Mouse (Mus musculus) cortical plate, adult 2 months (tissue): ENCODE results near the gene Rora. TPM values are rescaled to one million over a fixed set of nuclear protein-coding genes. Genes with fewer than 3 reads are reported as not detected.

Experiments
- H3K27ac ChIP-seq: fragments of 200-500 bp; 2 replicates; pipeline ENCODE4 v1.5.1; 2012; ENCODE audit warnings: low read length, control low read depth, inconsistent platforms; ENCODE audit not compliant: insufficient read depth
- H3K4me1 ChIP-seq: fragments of 200-500 bp; 2 replicates; pipeline ENCODE4 v1.6.1; 2011; ENCODE audit warnings: low read length; ENCODE audit not compliant: control insufficient read depth, insufficient read depth
- H3K4me3 ChIP-seq: fragments of 200-500 bp; 2 replicates; pipeline ENCODE4 v1.5.1; 2011; ENCODE audit warnings: mild to moderate bottlenecking, low read length, control low read depth; ENCODE audit not compliant: insufficient read depth
- CTCF ChIP-seq: fragments of 200-500 bp; IDR thresholded peaks from 2 replicates; pipeline ENCODE4 v1.5.1; 2011; ENCODE audit warnings: mild to moderate bottlenecking, control low read depth, low read length; ENCODE audit not compliant: insufficient read depth; ENCODE audit errors: extremely low read depth
- POLR2A ChIP-seq: fragments of 200-500 bp; IDR thresholded peaks from 2 replicates; pipeline ENCODE4 v1.6.1; 2011; ENCODE audit warnings: mild to moderate bottlenecking, low read length, control low read depth; ENCODE audit not compliant: insufficient read depth; ENCODE audit errors: extremely low read depth
- polyA plus RNA-seq: library from polyadenylated mRNA; depleted of rRNA; stranded (reverse); fragments of >200 nt; gene quantifications from 2 replicates; pipeline ENCODE4 v1.2.3, GENCODE M21; 2012; rRNA removed

The Rora gene
- polyA plus RNA-seq = 22.1 and 23.6 TPM in 2 replicates

- H3K4me3 ChIP-seq = peak within 1 kb of the TSS; percentile 51
- H3K4me1 ChIP-seq = no peaks in the 10 kb centered on the region
- TF ChIP-seq POLR2A = peak; percentile 65; the same call in 1 of the 2 replicates
- no peak for TF ChIP-seq CTCF
- peak within 1 kb of the TSS; percentile 89 for H3K27ac ChIP-seq
Observed at GRCm38 (mm10) chr9:68653211-68654038, at the start of gene Rora. Rora (plus strand) TSS chr9:68653786.

- TF ChIP-seq CTCF (no peak), POLR2A (no peak)
- Histone ChIP-seq H3K4me3 (no peak overlapping the region), H3K27ac (no peak overlapping the region), H3K4me1 (no peaks in the 10 kb centered on the region)
Observed at GRCm38 (mm10) chr9:68614006-68614405, 39.6 kb upstream of the Rora start.

GRCm38 (mm10) chr9:68617116-68617515 lies 36.5 kb upstream of the Rora start:
- no peaks in the 10 kb centered on the region for H3K4me1 ChIP-seq
- TF ChIP-seq POLR2A (no peak), CTCF (no peak)
- H3K4me3 ChIP-seq = no peak overlapping the region
- no peak overlapping the region for H3K27ac ChIP-seq

- no peak for TF ChIP-seq CTCF
- TF ChIP-seq POLR2A = no peak
- no peak overlapping the region for H3K27ac ChIP-seq
- no peak overlapping the region for H3K4me3 ChIP-seq
- no peaks in the 10 kb centered on the region for H3K4me1 ChIP-seq
Observed at GRCm38 (mm10) chr9:68620036-68620435, 33.5 kb upstream of the Rora start.

GRCm38 (mm10) chr9:68620441-68620840 lies 33.1 kb upstream of the Rora start:
- H3K27ac ChIP-seq = no peak overlapping the region
- H3K4me1 ChIP-seq = no peaks in the 10 kb centered on the region
- H3K4me3 ChIP-seq = no peak overlapping the region
- TF ChIP-seq CTCF (no peak), POLR2A (no peak)

- Histone ChIP-seq H3K27ac (no peak overlapping the region), H3K4me1 (no peaks in the 10 kb centered on the region), H3K4me3 (no peak overlapping the region)
- no peak for TF ChIP-seq POLR2A
- no peak for TF ChIP-seq CTCF
Observed at GRCm38 (mm10) chr9:68624981-68625380, 28.6 kb upstream of the Rora start.

GRCm38 (mm10) chr9:68637301-68637700 lies 16.3 kb upstream of the Rora start:
- no peak overlapping the region for H3K4me3 ChIP-seq
- no peaks in the 10 kb centered on the region for H3K4me1 ChIP-seq
- TF ChIP-seq POLR2A (no peak), CTCF (no peak)
- no peak overlapping the region for H3K27ac ChIP-seq

- H3K27ac ChIP-seq = no peak overlapping the region
- no peak for TF ChIP-seq CTCF
- no peak for TF ChIP-seq POLR2A
- no peaks in the 10 kb centered on the region for H3K4me1 ChIP-seq
- no peak overlapping the region for H3K4me3 ChIP-seq
Observed at GRCm38 (mm10) chr9:68641123-68641522, 12.5 kb upstream of the Rora start.

- H3K4me1 ChIP-seq = no peaks in the 10 kb centered on the region
- TF ChIP-seq CTCF (no peak), POLR2A (no peak)
- H3K4me3 ChIP-seq = no peak overlapping the region
- H3K27ac ChIP-seq = no peak overlapping the region
Observed at GRCm38 (mm10) chr9:68648061-68648460, 5.5 kb upstream of the Rora start.

GRCm38 (mm10) chr9:68654039-68654332 lies 400 bp downstream of the Rora start:
- TF ChIP-seq POLR2A (no peak), CTCF (no peak)
- H3K27ac ChIP-seq = peak overlapping the region; percentile 89; the same call in 1 of the 2 replicates
- H3K4me1 ChIP-seq = no peaks in the 10 kb centered on the region
- peak overlapping the region; percentile 51 for H3K4me3 ChIP-seq
